Mouse (Mus musculus): ENCODE data around the gene Trip10.

DNA sequence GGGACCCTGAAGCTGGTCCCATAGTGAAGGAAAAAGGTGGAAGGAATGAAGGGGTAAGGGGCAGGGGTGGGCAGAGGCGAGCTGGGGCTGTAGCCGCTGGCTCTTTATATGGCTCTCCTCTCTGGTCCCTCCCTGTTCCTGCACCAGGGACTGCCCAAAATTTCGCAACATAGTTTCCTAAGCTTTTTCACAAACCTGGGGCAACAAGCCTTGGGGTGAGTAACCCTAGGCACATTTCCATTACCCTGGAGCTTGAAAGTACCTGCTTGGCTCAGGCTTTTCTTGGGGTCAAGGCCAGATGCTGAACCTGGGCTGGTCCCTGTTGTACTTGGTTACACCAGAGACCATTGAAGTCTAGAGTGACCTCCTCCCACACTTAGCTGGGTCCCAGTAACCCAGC lies 21.2 kb upstream of the Trip10 start, which contains the start of gene C3:
- no peak for TF ChIP-seq CTCF (IDR thresholded peaks at IDR 0.05)
- no peak for TF ChIP-seq EP300 (IDR thresholded peaks at IDR 0.05; ENCODE audit: insufficient read depth, low read depth, low read length)
- TF ChIP-seq POLR2A (IDR thresholded peaks at IDR 0.05; ENCODE audit: insufficient read depth, low read depth, low read length) = no peak

Measured in heart, adult 2 months (tissue).